Mouse (Mus musculus) heart, embryonic 14.5 days (tissue): ENCODE measurements around the gene Eif2b3. TPM values are rescaled to one million over a fixed set of nuclear protein-coding genes. Genes with fewer than 3 reads are reported as not detected.

Experiments
- ATAC-seq: fragments of 200-750 bp; cut with Nextera tagmentation; 2 replicates; pipeline ENCODE4 v1.8.0; 2017; ENCODE audit warnings: low read depth, moderate TSS enrichment; ENCODE audit not compliant: insufficient number of reproducible peaks, insufficient read depth, low FRiP score
- H3K27ac ChIP-seq, 2 experiments: fragments of 200-500 bp in 1 of 2; fragments of 300-500 bp in 1 of 2; sonication (generic) in 1 of 2; replicated peaks in 1 of 2; 2 replicates each; pipeline ENCODE4 v1.5.1; 2012 to 2014; ENCODE audit warnings: low read depth in 2 of 2, low read length in 2 of 2, control low read depth in 1 of 2, mild to moderate bottlenecking in 1 of 2, mixed read lengths in 1 of 2; ENCODE audit not compliant: control insufficient read depth in 1 of 2, insufficient read depth in 1 of 2
- H3K27me3 ChIP-seq: fragments of 300-500 bp; sonication (generic); 2 replicates; pipeline ENCODE4 v1.6.1; 2014; ENCODE audit warnings: mild to moderate bottlenecking, low read length, control low read depth; ENCODE audit not compliant: control insufficient read depth, insufficient read depth
- H3K36me3 ChIP-seq: fragments of 300-500 bp; sonication (generic); 2 replicates; pipeline ENCODE4 v1.6.1; 2014; ENCODE audit warnings: mild to moderate bottlenecking, control low read depth, low read length, mixed read lengths; ENCODE audit not compliant: control insufficient read depth, insufficient read depth
- H3K4me1 ChIP-seq, 2 experiments: fragments of 200-500 bp in 1 of 2; fragments of 300-500 bp in 1 of 2; sonication (generic) in 1 of 2; 2 replicates each; pipeline ENCODE4 v1.6.1; 2012 to 2014; ENCODE audit warnings: low read length in 2 of 2, control low read depth in 1 of 2, mixed read lengths in 1 of 2; ENCODE audit not compliant: control insufficient read depth in 2 of 2, insufficient read depth in 2 of 2
- H3K4me2 ChIP-seq: fragments of 300-500 bp; sonication (generic); 2 replicates; pipeline ENCODE4 v1.6.1; 2014; ENCODE audit warnings: mild to moderate bottlenecking, low read length
- H3K4me3 ChIP-seq, 2 experiments: fragments of 200-500 bp in 1 of 2; fragments of 300-500 bp in 1 of 2; sonication (generic) in 1 of 2; 2 replicates each; pipeline ENCODE4 v1.5.1; 2012 to 2014; ENCODE audit warnings: low read length in 2 of 2, mild to moderate bottlenecking in 2 of 2, control low read depth in 1 of 2, low read depth in 1 of 2, moderate library complexity in 1 of 2; ENCODE audit not compliant: control insufficient read depth in 1 of 2, insufficient read depth in 1 of 2
- H3K9ac ChIP-seq: fragments of 300-500 bp; sonication (generic); 2 replicates; pipeline ENCODE4 v1.6.1; 2014; ENCODE audit warnings: mild to moderate bottlenecking, low read length
- H3K9me3 ChIP-seq: fragments of 300-500 bp; sonication (generic); 2 replicates; pipeline ENCODE4 v1.6.1; 2016; ENCODE audit warnings: low read length, control low read depth; ENCODE audit not compliant: control insufficient read depth
- WGBS: fragments of 180-500 bp; shearing (Covaris S2); extraction: QIAGEN DNeasy Blood & Tissue Kit; methylation state at CpG from one replicate; pipeline ENCODE4 v1.1.7; 2014; 5-methylcytosine and 5-hydroxymethylcytosine counted together
- polyA plus RNA-seq: library from polyadenylated mRNA; unstranded; fragments of >200 nt; fragmentation: Nextera tagmentation; extraction: Ambion mirVana; gene quantifications from 2 replicates; pipeline ENCODE4 v1.2.1, GENCODE M21; 2014

The Eif2b3 gene
- polyA plus RNA-seq, 1 experiment from 2014 or later: 22.0 TPM

DNA sequence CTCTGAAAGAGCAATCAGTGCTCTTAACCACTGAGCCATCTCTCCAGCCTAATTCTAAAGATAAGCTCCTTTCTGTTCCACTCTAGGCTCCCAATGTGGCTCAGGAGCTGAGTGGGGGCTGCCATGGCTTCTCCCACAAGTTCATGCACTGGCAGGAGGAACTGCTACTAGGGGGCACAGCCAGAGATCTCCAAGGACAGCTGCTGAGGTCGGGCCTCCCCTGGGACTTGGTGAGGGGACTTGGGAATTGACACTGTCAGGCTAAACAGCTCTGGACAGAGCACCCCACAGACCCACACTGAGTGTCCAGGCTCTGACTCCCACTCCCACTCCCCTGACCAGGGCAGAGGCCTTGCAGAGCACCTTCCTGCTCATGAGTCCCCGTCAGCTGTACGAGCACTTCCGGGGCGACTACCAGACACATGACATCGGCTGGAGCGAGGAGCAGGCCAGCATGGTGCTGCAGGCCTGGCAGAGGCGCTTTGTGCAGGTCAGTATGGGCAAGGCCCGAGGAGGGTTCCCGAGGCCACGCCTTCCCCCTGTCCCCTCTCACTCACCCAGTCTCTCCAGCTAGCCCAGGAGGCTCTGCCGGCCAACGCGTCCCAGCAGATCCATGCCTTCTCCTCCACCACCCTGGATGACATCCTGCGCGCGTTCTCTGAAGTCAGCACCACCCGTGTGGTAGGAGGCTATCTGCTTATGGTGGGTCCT lies 88.8 kb downstream of the Eif2b3 start:
- Histone ChIP-seq H3K27me3 (no peaks in the 10 kb centered on the region), H3K4me2 (no peak overlapping the region), H3K4me1 (no peaks in the 10 kb centered on the region), H3K36me3 (0 out of 2 replicates have a peak, but pooled peaks cover 4% of the 10 kb centered on the region), H3K9ac (no peak overlapping the region), H3K27ac (no peak overlapping the region), H3K9me3 (no peaks in the 10 kb centered on the region), H3K4me3 (no peak overlapping the region)
- no peak for ATAC-seq
- 89% methylated on average over 18 of the region's 18 CpGs for WGBS

DNA sequence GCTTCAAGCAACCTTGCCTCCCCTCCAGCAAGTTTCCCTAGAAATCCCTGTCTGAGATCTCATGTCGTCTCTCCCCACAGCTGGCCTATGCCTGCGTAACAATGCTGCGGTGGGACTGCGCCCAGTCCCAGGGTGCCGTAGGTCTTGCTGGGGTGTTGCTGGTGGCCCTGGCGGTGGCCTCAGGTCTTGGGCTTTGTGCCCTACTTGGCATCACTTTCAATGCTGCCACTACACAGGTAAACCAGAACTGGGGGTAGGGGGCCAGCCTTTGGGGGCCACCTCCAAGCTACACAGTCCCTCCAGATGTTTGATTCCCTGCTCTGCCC lies 89.3 kb downstream of the Eif2b3 start:
- Histone ChIP-seq H3K36me3 (0 out of 2 replicates have a peak, but pooled peaks cover 4% of the 10 kb centered on the region), H3K4me2 (no peak overlapping the region), H3K9me3 (no peaks in the 10 kb centered on the region)

DNA sequence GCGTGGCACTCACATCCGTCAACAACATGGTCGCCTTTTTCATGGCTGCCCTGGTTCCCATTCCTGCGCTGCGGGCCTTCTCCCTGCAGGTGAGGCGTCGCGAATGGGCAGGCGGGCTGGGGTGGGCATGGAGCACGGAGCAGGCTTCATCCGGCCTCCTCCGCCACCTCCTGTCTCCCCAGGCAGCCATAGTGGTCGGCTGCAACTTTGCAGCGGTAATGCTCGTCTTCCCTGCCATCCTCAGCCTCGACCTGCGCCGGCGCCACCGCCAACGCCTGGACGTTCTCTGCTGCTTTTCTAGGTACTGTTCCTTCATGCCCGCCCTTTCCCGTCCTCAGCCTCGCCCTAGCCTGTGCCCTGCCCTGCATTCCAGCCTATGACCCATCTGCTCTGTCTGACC lies 90.1 kb downstream of the Eif2b3 start:
- Histone ChIP-seq H3K9ac (no peak overlapping the region), H3K27me3 (no peaks in the 10 kb centered on the region), H3K9me3 (no peaks in the 10 kb centered on the region), H3K27ac (no peak overlapping the region), H3K4me2 (no peak overlapping the region), H3K4me1 (no peaks in the 10 kb centered on the region), H3K4me3 (no peak overlapping the region), H3K36me3 (0 out of 2 replicates have a peak, but pooled peaks cover 4% of the 10 kb centered on the region)
- 89% methylated on average over 25 of the region's 25 CpGs for WGBS
- ATAC-seq: no peak

More for the DNA sequence above, 89.3 kb downstream of the Eif2b3 start:
- Histone ChIP-seq H3K27me3 (no peaks in the 10 kb centered on the region), H3K9ac (no peak overlapping the region), H3K27ac (no peak overlapping the region), H3K4me3 (no peak overlapping the region), H3K4me1 (no peaks in the 10 kb centered on the region)
- ATAC-seq: no peak
- WGBS: 85% methylated on average over 6 of the region's 6 CpGs

DNA sequence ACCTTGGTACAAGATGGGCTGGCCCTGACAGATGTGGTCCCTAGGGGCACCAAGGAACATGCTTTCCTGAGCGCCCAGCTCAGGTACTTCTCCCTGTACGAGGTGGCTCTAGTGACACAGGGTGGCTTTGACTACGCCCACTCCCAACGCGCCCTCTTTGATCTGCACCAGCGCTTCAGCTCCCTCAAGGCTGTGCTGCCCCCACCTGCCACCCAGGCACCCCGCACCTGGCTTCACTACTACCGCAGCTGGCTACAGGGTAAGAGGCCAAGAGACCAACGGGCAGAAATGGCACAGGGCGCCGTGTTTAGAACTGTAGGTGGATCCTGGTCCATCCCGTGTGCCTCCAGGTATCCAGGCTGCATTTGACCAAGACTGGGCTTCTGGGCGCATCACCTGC lies 91.0 kb downstream of the Eif2b3 start:
- Histone ChIP-seq H3K27me3 (no peaks in the 10 kb centered on the region), H3K9ac (no peak overlapping the region), H3K9me3 (no peaks in the 10 kb centered on the region), H3K4me3 (no peak overlapping the region), H3K36me3 (0 out of 2 replicates have a peak, but pooled peaks cover 4% of the 10 kb centered on the region), H3K4me1 (no peaks in the 10 kb centered on the region), H3K27ac (no peak overlapping the region), H3K4me2 (no peak overlapping the region)
- 85% methylated on average over 13 of the region's 13 CpGs for WGBS
- ATAC-seq: no peak

DNA sequence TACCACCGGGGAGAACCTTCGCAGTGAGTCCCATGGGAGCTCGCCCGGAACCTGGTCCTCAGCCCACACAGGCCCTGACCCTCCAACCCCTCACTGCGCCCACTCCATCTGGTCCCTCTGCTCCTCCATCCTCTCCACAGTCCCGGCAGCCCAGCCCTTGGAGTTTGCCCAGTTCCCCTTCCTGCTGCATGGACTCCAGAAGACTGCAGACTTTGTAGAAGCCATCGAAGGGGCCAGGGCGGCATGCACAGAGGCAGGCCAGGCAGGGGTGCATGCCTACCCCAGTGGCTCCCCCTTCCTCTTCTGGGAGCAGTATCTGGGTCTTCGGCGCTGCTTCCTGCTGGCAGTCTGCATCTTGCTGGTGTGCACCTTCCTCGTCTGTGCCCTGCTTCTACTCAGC lies 91.8 kb downstream of the Eif2b3 start:
- H3K9me3 ChIP-seq: no peaks in the 10 kb centered on the region
- no peaks in the 10 kb centered on the region for H3K27me3 ChIP-seq
- no peak overlapping the region for H3K4me3 ChIP-seq
- no peak for ATAC-seq
- H3K27ac ChIP-seq: no peak overlapping the region
- H3K9ac ChIP-seq: no peak overlapping the region
- H3K36me3 ChIP-seq: 0 out of 2 replicates have a peak, but pooled peaks cover 4% of the 10 kb centered on the region
- 84% methylated on average over 11 of the region's 11 CpGs for WGBS
- H3K4me1 ChIP-seq: no peaks in the 10 kb centered on the region
- no peak overlapping the region for H3K4me2 ChIP-seq

DNA sequence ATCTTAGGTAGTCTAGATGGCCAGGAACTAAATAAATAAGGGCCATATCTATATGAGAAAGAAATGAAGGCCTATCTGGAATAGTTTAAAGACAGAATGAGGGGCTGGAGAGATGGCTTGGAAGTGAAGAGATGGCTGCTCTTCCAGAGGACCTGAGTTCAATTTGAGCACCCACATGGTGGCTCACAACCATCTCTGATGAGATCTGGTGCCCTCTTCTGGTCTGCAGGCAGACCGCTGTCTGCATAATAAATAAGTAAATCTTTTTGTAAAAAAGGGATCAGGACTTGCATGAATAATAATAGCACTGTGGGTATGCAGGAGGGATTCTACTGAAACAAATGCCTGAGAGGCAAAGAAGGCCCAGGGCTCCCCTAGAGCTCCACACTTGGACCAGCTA lies 94.0 kb downstream of the Eif2b3 start:
- Histone ChIP-seq H3K27me3 (no peaks in the 10 kb centered on the region), H3K9me3 (no peaks in the 10 kb centered on the region), H3K4me3 (no peak overlapping the region), H3K27ac (no peak overlapping the region), H3K36me3 (0 out of 2 replicates have a peak, but pooled peaks cover 4% of the 10 kb centered on the region), H3K4me1 (no peaks in the 10 kb centered on the region), H3K9ac (no peak overlapping the region), H3K4me2 (no peak overlapping the region)
- WGBS: 92% methylated on average over 1 of the region's 1 CpGs
- no peak for ATAC-seq

DNA sequence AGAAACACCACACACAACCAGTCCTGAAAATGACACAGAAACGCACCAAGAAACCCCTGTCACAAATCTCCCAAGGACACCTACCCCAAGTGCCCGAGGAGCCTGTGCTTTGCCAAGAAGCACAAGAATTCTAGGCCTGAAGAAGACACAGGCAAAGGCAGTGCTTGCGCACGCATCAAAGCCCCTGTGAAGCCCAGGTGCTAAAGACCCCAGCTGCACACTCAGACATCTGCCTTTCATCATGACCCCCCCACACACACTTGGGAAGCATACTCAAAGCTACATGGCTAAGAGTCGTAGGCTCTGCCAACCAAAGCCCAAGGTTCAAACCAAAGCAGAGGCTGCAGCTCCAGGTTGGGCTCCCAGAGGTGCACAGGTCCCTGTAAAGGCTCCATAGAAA lies 96.4 kb downstream of the Eif2b3 start:
- Histone ChIP-seq H3K9ac (no peak overlapping the region), H3K27ac (no peak overlapping the region), H3K9me3 (no peaks in the 10 kb centered on the region), H3K4me2 (no peak overlapping the region), H3K4me1 (peaks cover 2 to 5% of the 10 kb centered on the region in 2 experiments; a peak in 2 of 4 replicates), H3K27me3 (no peaks in the 10 kb centered on the region), H3K36me3 (0 out of 2 replicates have a peak, but pooled peaks cover 4% of the 10 kb centered on the region), H3K4me3 (no peak overlapping the region)
- no peak for ATAC-seq
- WGBS: 72% methylated on average over 5 of the region's 5 CpGs

DNA sequence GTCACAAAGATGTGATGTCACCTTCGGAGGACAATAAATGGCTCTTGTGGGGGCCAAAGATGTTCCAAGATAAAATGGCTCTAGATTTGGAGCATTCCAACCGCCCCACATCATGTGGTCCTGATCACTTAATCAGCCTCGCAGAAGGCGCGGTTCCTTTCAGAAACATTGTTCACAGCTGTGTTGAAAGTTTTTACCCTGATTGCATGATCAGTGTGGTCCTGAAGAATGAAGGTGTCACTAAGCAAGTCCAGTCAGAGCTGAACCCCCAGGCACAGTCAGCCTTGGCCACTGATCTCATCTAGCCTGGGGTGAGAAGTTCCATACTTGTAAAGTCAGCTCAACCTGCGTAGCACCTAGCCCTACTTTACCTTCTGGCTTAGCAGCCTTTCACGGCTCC lies 98.7 kb downstream of the Eif2b3 start:
- ATAC-seq: no peak
- Histone ChIP-seq H3K4me1 (peaks cover 2 to 5% of the 10 kb centered on the region in 2 experiments; a peak in 2 of 4 replicates), H3K36me3 (no peaks in the 10 kb centered on the region), H3K4me2 (no peak overlapping the region), H3K9ac (no peak overlapping the region), H3K27ac (no peak overlapping the region), H3K27me3 (no peaks in the 10 kb centered on the region), H3K4me3 (no peak overlapping the region), H3K9me3 (no peaks in the 10 kb centered on the region)
- WGBS: 89% methylated on average over 7 of the region's 7 CpGs
